Mouse (Mus musculus): ENCODE data around the gene Melk. TPM values are rescaled to one million over a fixed set of nuclear protein-coding genes. Genes with fewer than 3 reads are reported as not detected.

The Melk gene
- polyA plus RNA-seq, 1 experiment from 2014 or later: 5.7 TPM

DNA sequence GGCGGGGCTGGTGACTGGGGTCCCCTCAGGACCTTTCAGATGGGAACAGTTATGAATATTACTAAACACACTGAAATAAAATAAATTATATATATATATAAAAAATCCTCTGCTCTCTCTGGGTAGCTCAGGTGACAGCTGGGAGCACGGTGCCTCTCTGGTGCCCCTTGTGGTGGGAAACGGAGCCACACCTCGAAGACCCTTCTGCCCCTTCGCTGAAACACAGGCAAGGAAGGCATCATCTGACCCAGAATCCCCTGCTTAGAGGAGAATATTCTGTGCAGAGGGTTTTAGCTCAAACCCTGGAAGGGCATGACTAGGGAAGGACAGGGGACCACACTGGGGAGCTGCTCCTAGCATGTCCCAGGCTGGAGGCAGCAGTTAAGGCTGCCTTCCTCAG is 101.9 kb downstream of the Melk start:
- 8% methylated on average over 5 of the region's 5 CpGs for WGBS
- DNase-seq (ENCODE audit: low spot score) (peak; percentile 58), ATAC-seq (ENCODE audit: low FRiP score) (no peak; the same call in 1 of the 2 replicates)
- H3K4me1 ChIP-seq (replicated peaks; ENCODE audit: control insufficient read depth, insufficient read depth, low read length): no peaks in the 10 kb centered on the region
- no peaks in the 10 kb centered on the region for H3K27me3 ChIP-seq (ENCODE audit: control insufficient read depth, insufficient read depth, low read length)
- H3K9ac ChIP-seq: no peak overlapping the region
- H3K27ac ChIP-seq: no peak overlapping the region
- H3K9me3 ChIP-seq (ENCODE audit: control insufficient read depth, low read length): no peaks in the 10 kb centered on the region
- no peak overlapping the region for H3K4me2 ChIP-seq (replicated peaks)
- H3K36me3 ChIP-seq (replicated peaks; ENCODE audit: control insufficient read depth, insufficient read depth): no peaks in the 10 kb centered on the region
- H3K4me3 ChIP-seq (replicated peaks; ENCODE audit: low read length): no peak overlapping the region

DNA sequence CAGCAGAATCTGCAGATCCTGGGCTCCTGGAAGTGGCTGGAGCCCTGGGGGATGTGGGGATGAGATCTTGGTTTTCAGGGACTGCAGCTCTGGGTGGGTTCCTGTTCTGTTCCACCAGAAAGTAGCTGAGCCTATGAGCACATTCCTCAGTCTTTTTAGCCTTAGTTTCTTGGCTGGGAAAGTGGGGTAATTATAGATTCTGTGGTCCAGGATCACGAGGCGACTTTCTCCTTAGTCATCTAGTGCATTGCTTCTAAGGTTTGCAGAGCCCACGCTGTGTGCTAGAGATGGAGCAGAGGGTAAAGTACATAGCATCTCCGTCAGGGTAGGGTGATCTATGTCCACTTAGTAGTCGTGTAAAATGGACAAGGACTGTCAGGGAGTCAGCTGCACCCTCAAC is 103.8 kb downstream of the Melk start:
- 86% methylated on average over 5 of the region's 5 CpGs for WGBS

More for the DNA sequence above, 103.8 kb downstream of the Melk start:
- Histone ChIP-seq H3K27ac (no peak overlapping the region), H3K27me3 (ENCODE audit: control insufficient read depth, insufficient read depth, low read length) (no peaks in the 10 kb centered on the region), H3K9me3 (ENCODE audit: control insufficient read depth, low read length) (no peaks in the 10 kb centered on the region), H3K4me1 (replicated peaks; ENCODE audit: control insufficient read depth, insufficient read depth, low read length) (no peaks in the 10 kb centered on the region), H3K9ac (no peak overlapping the region), H3K36me3 (replicated peaks; ENCODE audit: control insufficient read depth, insufficient read depth) (no peaks in the 10 kb centered on the region), H3K4me3 (replicated peaks; ENCODE audit: low read length) (no peak overlapping the region), H3K4me2 (replicated peaks) (no peak overlapping the region)
- DNase-seq (ENCODE audit: low spot score): no peak
- ATAC-seq (ENCODE audit: low FRiP score): no peak

Other genes starting within 250 kb of the Melk start
- 32.1 and 35.1 TPM in 2 replicates for gene Gne, start 216.7 kb upstream of the Melk start, polyA plus RNA-seq (2014; fragmentation: Nextera tagmentation; extraction: Ambion mirVana)
- gene Rnf38, start 67.1 kb upstream of the Melk start, polyA plus RNA-seq (2014; fragmentation: Nextera tagmentation; extraction: Ambion mirVana): 46.6 and 48.2 TPM in 2 replicates

Data from hindbrain, embryonic 14.5 days (tissue).